8 mouse cellular contexts compared by ENCODE assay signal in genomic region chr17:26562292-26562691, GRCm38 (mm10). TPM values are rescaled to one million over a fixed set of nuclear protein-coding genes. Genes with fewer than 3 reads are reported as not detected.
DNase-seq lines count a peak whose midpoint lies in the region; ATAC-seq and TF ChIP-seq lines count a peak whose summit lies in the region.

No protein-coding gene starts in this region.

- H3K9me3 ChIP-seq in heart, embryonic 15.5 days (replicated peaks), result no peaks in the 10 kb centered on the region
- H3K9me3 ChIP-seq in MEL (replicated peaks; ENCODE audit: insufficient read depth, low read length), result no peaks in the 10 kb centered on the region
- H3K9me3 ChIP-seq in hindbrain, embryonic 13.5 days, result peaks cover 3% of the 10 kb centered on the region; the same call in 1 of the 2 replicates
- no peaks in the 10 kb centered on the region for H3K9me3 ChIP-seq in midbrain, embryonic 12.5 days

- TF ChIP-seq POLR2A in MEL (IDR thresholded peaks at IDR 0.05; ENCODE audit: control insufficient read depth in 1 of 2, insufficient read depth in 1 of 2, low read depth in 1 of 2, low read length in 2 of 2, poor library complexity in 1 of 2), result no peak

- H3K9ac ChIP-seq in heart, embryonic 15.5 days, result peak overlapping the region; percentile 85
- H3K9ac ChIP-seq in MEL (ENCODE audit: control insufficient read depth, low read depth, low read length, poor library complexity, severe bottlenecking), result peak overlapping the region; percentile 79
- peak overlapping the region; percentile 92 for H3K9ac ChIP-seq in hindbrain, embryonic 13.5 days
- peak overlapping the region; percentile 91 for H3K9ac ChIP-seq in midbrain, embryonic 12.5 days (replicated peaks)

- 65% methylated on average over 4 of the region's 4 CpGs for WGBS in heart, embryonic 15.5 days
- WGBS in hindbrain, embryonic 13.5 days, result 73% methylated on average over 4 of the region's 4 CpGs
- 63% methylated on average over 4 of the region's 4 CpGs for WGBS in midbrain, embryonic 12.5 days

- H3K79me2 ChIP-seq in MEL (ENCODE audit: control insufficient read depth, insufficient read depth, low read length, poor library complexity), result peaks cover 22% of the 10 kb centered on the region

- no peak for TF ChIP-seq RAD21 in MEL (IDR thresholded peaks at IDR 0.05; ENCODE audit: low read depth, low read length)

- DNase-seq in heart, adult 11 months, result no peak
- no peak for DNase-seq in MEL (ENCODE audit: low read depth, low spot score)
- no peak for DNase-seq in MN1 (ENCODE audit: low spot score)
- no peak for DNase-seq in cerebellum, postnatal 14 days
- DNase-seq in thymus, postnatal 4 days, result no peak

- H3K4me1 ChIP-seq in heart, embryonic 15.5 days (replicated peaks), result peaks cover 26% of the 10 kb centered on the region
- H3K4me1 ChIP-seq in MEL (ENCODE audit: control insufficient read depth in 1 of 2, insufficient read depth in 2 of 2, low read length in 2 of 2), result peaks cover 0 to 2% of the 10 kb centered on the region in 2 experiments; a peak in 1 of 4 replicates
- peaks cover 38% of the 10 kb centered on the region for H3K4me1 ChIP-seq in hindbrain, embryonic 13.5 days (replicated peaks)
- peaks cover 31% of the 10 kb centered on the region for H3K4me1 ChIP-seq in midbrain, embryonic 12.5 days

- 0 out of 2 replicates have a peak, but pooled peaks cover 5% of the 10 kb centered on the region for H3K36me3 ChIP-seq in heart, embryonic 15.5 days
- H3K36me3 ChIP-seq in MEL (ENCODE audit: control insufficient read depth in 1 of 2, insufficient read depth in 2 of 2, low read length in 2 of 2), result peaks cover 0 to 3% of the 10 kb centered on the region in 2 experiments; a peak in 3 of 4 replicates
- peaks cover 40% of the 10 kb centered on the region for H3K36me3 ChIP-seq in hindbrain, embryonic 13.5 days
- peaks cover 38% of the 10 kb centered on the region for H3K36me3 ChIP-seq in midbrain, embryonic 12.5 days

- ATAC-seq in heart, embryonic 15.5 days (replicated peaks; ENCODE audit: insufficient number of reproducible peaks, insufficient read depth, low FRiP score, low read depth), result no peak
- no peak for ATAC-seq in hindbrain, embryonic 13.5 days (ENCODE audit: low FRiP score)
- ATAC-seq in midbrain, embryonic 12.5 days (ENCODE audit: low FRiP score, low read depth), result no peak

- H3K4me2 ChIP-seq in heart, embryonic 15.5 days, result peak overlapping the region; percentile 94
- peak overlapping the region; percentile 95 for H3K4me2 ChIP-seq in hindbrain, embryonic 13.5 days
- peak overlapping the region; percentile 93 for H3K4me2 ChIP-seq in midbrain, embryonic 12.5 days (replicated peaks)

- no peaks in the 10 kb centered on the region for H3K27me3 ChIP-seq in heart, embryonic 15.5 days
- H3K27me3 ChIP-seq in MEL (ENCODE audit: control insufficient read depth in 1 of 2, insufficient read depth in 2 of 2, low read length in 2 of 2), result no peaks in the 10 kb centered on the region
- H3K27me3 ChIP-seq in hindbrain, embryonic 13.5 days, result no peaks in the 10 kb centered on the region
- no peaks in the 10 kb centered on the region; the same call in 1 of the 2 replicates for H3K27me3 ChIP-seq in midbrain, embryonic 12.5 days

- TF ChIP-seq CTCF in MEL (IDR thresholded peaks at IDR 0.05 in 2 of 3, conservative IDR thresholded peaks at IDR 0.05 in 1 of 3; ENCODE audit: control insufficient read depth in 1 of 3, insufficient read depth in 1 of 3, low read depth in 2 of 3, low read length in 3 of 3, poor library complexity in 1 of 3, severe bottlenecking in 1 of 3), result no peak

- H3K27ac ChIP-seq in heart, embryonic 15.5 days, result peak overlapping the region; percentile 79; the same call in 1 of the 2 replicates
- no peak overlapping the region for H3K27ac ChIP-seq in MEL (ENCODE audit: control insufficient read depth, low read depth, low read length)
- peak overlapping the region; percentile 84; the same call in 1 of the 2 replicates for H3K27ac ChIP-seq in hindbrain, embryonic 13.5 days
- H3K27ac ChIP-seq in midbrain, embryonic 12.5 days (replicated peaks), result 0 out of 2 replicates have a peak overlapping the region, but pooled peaks have one; percentile 31

- TF ChIP-seq EP300 in MEL (IDR thresholded peaks at IDR 0.05; ENCODE audit: low read depth in 1 of 2, low read length in 2 of 2), result no peak

- H3K4me3 ChIP-seq in heart, embryonic 15.5 days, result peak overlapping the region; percentile 90
- H3K4me3 ChIP-seq in MEL (ENCODE audit: control insufficient read depth in 1 of 2, insufficient read depth in 1 of 2, low read depth in 2 of 2, low read length in 2 of 2), result peak overlapping the region; percentile 65 to 96
- peak overlapping the region; percentile 88 for H3K4me3 ChIP-seq in hindbrain, embryonic 13.5 days
- H3K4me3 ChIP-seq in midbrain, embryonic 12.5 days, result peak overlapping the region; percentile 79

TF ChIP-seq in MEL, 35 proteins besides CTCF, POLR2A, EP300 and RAD21:
- TF ChIP-seq CHD1 (IDR thresholded peaks at IDR 0.05; ENCODE audit: low read depth, low read length), result no peak
- no peak for TF ChIP-seq SMC3 (IDR thresholded peaks at IDR 0.05; ENCODE audit: low read depth, low read length)
- 0 out of 2 replicates have a peak, but pooled peaks have one; percentile 8 for TF ChIP-seq SIN3A (IDR thresholded peaks at IDR 0.05; ENCODE audit: low read length)
TF ChIP-seq in MEL: peak in this region for 1.

RNA-seq across cellular contexts. Expression of gene Dusp1, which starts 0.4 kb away (rescaled TPM):
- polyA plus RNA-seq in heart, embryonic 15.5 days (2015; fragmentation: Nextera tagmentation; extraction: Ambion mirVana), result 30.8 and 38.1 TPM in 2 replicates
- total RNA-seq in MEL (2012; rRNA removed), result 0.96 and 1.0 TPM in 2 replicates
- polyA plus RNA-seq in MEL (2012; ENCODE audit: insufficient read depth in 1 of 2, insufficient read length in 2 of 2, low read depth in 1 of 2, low replicate concordance in 2 of 2, missing spikeins in 1 of 2), result 1 to 10 TPM in 1 of 2 experiments, not detected in 1; 5.0 TPM
- polyA plus RNA-seq in hindbrain, embryonic 13.5 days (2015; fragmentation: Nextera tagmentation; extraction: Ambion mirVana), result 34.5 and 35.5 TPM in 2 replicates
- 35.4 and 37.5 TPM in 2 replicates for polyA plus RNA-seq in midbrain, embryonic 12.5 days (2016; fragmentation: Nextera tagmentation; extraction: Ambion mirVana)

RNA-seq across cellular contexts. Expression of gene Ergic1, which starts 1.0 kb away (rescaled TPM):
- polyA plus RNA-seq in heart, embryonic 15.5 days (2015; fragmentation: Nextera tagmentation; extraction: Ambion mirVana), result 75.0 and 92.0 TPM in 2 replicates
- total RNA-seq in MEL (2012; rRNA removed), result 73.8 and 78.5 TPM in 2 replicates
- 100 to 1,000 TPM in 1 of 2 experiments, 10 to 100 TPM in 1; 95.6 to 730 TPM for polyA plus RNA-seq in MEL (2012; ENCODE audit: insufficient read depth in 1 of 2, insufficient read length in 2 of 2, low read depth in 1 of 2, low replicate concordance in 2 of 2, missing spikeins in 1 of 2)
- polyA plus RNA-seq in hindbrain, embryonic 13.5 days (2015; fragmentation: Nextera tagmentation; extraction: Ambion mirVana), result 86.8 and 90.1 TPM in 2 replicates
- 89.6 and 92.4 TPM in 2 replicates for polyA plus RNA-seq in midbrain, embryonic 12.5 days (2016; fragmentation: Nextera tagmentation; extraction: Ambion mirVana)
